Mouse (Mus musculus) lung, adult 2 months (tissue): ENCODE measurements at regions not wholly inside any gene's neighbourhood (a gene's known extent, or its start where the extent isn't known, plus 50 kb on each side); places are given as distances from the start of the nearest gene placed in this dataset.

ENCODE experiments used
- CTCF ChIP-seq: fragments of 200-500 bp; IDR thresholded peaks from 2 replicates; pipeline ENCODE4 v1.5.1; 2011; ENCODE audit warnings: mild to moderate bottlenecking, low read length, control low read depth; ENCODE audit not compliant: insufficient read depth
- POLR2A ChIP-seq: fragments of 200-500 bp; IDR thresholded peaks from 2 replicates; pipeline ENCODE4 v1.6.1; 2011; ENCODE audit warnings: low read depth, mild to moderate bottlenecking, control low read depth, low read length, borderline replicate concordance; ENCODE audit errors: extremely low read depth

GRCm38 (mm10) chr13:102036001-102036400 is 268.0 kb upstream of the Pik3r1 start:
- TF ChIP-seq CTCF = no peak
- no peak for TF ChIP-seq POLR2A
